7 mouse cellular contexts compared by ENCODE assay signal in genomic region chr12:71830607-71831257, GRCm38 (mm10). TPM values are rescaled to one million over a fixed set of nuclear protein-coding genes. Genes with fewer than 3 reads are reported as not detected.
DNase-seq lines count a peak whose midpoint lies in the region; ATAC-seq lines count a peak whose summit lies in the region.

Gene Daam1, plus strand, starts transcription at chr12:71831078.

- intact Hi-C loops in gastrocnemius, postnatal 36 days (cut with DNase I), result loop anchor here (2.0 to 5.0 kb wide), 3 partner anchors 62 to 217 kb away; no protein-coding TSS in a partner anchor
- intact Hi-C loops in left cerebral cortex, postnatal 25 days (cut with DNase I), result loop anchor here (1.0 to 5.0 kb wide), 4 partner anchors 52 to 218 kb away; no protein-coding TSS in a partner anchor

- H3K27ac ChIP-seq in intestine, embryonic 15.5 days, result peak within 1 kb of the TSS; percentile 94
- peak within 1 kb of the TSS; percentile 92 for H3K27ac ChIP-seq in midbrain, embryonic 10.5 days (replicated peaks)

- peak; percentile 95 for DNase-seq in adrenal gland, adult 2 months
- peak; percentile 92 for DNase-seq in embryo, embryonic 11.5 days (ENCODE audit: low read depth, low spot score)
- peak; percentile 82 to 90 for DNase-seq in gastrocnemius, postnatal 36 days
- peak; percentile 94 to 99 for DNase-seq in left cerebral cortex, postnatal 25 days (ENCODE audit: low spot score in 2 of 2)
- DNase-seq in midbrain, embryonic 10.5 days (ENCODE audit: low spot score), result peak; percentile 93
- DNase-seq in right cerebral cortex, postnatal 4 days, result peak; percentile 81

- H3K4me1 ChIP-seq in intestine, embryonic 15.5 days (replicated peaks), result peaks cover 10% of the 10 kb centered on the region; the same call in 1 of the 2 replicates
- H3K4me1 ChIP-seq in midbrain, embryonic 10.5 days, result peaks cover 49% of the 10 kb centered on the region

- H3K9ac ChIP-seq in intestine, embryonic 15.5 days, result peak within 1 kb of the TSS; percentile 82

- no peaks in the 10 kb centered on the region for H3K36me3 ChIP-seq in intestine, embryonic 15.5 days
- no peaks in the 10 kb centered on the region for H3K36me3 ChIP-seq in midbrain, embryonic 10.5 days

- WGBS in intestine, embryonic 15.5 days, result under 1% methylated on average over 35 of the region's 35 CpGs
- WGBS in midbrain, embryonic 10.5 days, result under 1% methylated on average over 35 of the region's 35 CpGs

- no peaks in the 10 kb centered on the region for H3K27me3 ChIP-seq in intestine, embryonic 15.5 days (replicated peaks)
- H3K27me3 ChIP-seq in midbrain, embryonic 10.5 days (ENCODE audit: low read depth, poor library complexity, severe bottlenecking), result peaks cover 26% of the 10 kb centered on the region

- peak within 1 kb of the TSS; percentile 92 for H3K4me2 ChIP-seq in intestine, embryonic 15.5 days (replicated peaks)

- no peaks in the 10 kb centered on the region for H3K9me3 ChIP-seq in intestine, embryonic 15.5 days
- H3K9me3 ChIP-seq in midbrain, embryonic 10.5 days (replicated peaks), result no peaks in the 10 kb centered on the region

- ATAC-seq in intestine, embryonic 15.5 days, result peak; percentile 99

- H3K4me3 ChIP-seq in intestine, embryonic 15.5 days (replicated peaks), result peak within 1 kb of the TSS; percentile 87
- H3K4me3 ChIP-seq in midbrain, embryonic 10.5 days, result peak within 1 kb of the TSS; percentile 89

RNA-seq across cellular contexts. Expression of gene Daam1, which starts in this region (rescaled TPM):
- 10 to 100 TPM; 21.0 to 22.3 TPM for total RNA-seq in adrenal gland, adult 2 months (2021)
- 1.7 and 2.3 TPM in 2 replicates for polyA plus RNA-seq in adrenal gland, adult 2 months (2012; rRNA removed)
- total RNA-seq in gastrocnemius, postnatal 36 days (2021), result 10 to 100 TPM in 1 of 2 experiments, 1 to 10 TPM in 1; 9.7 to 10.6 TPM
- polyA plus RNA-seq in intestine, embryonic 15.5 days (2015; fragmentation: Nextera tagmentation; extraction: Ambion mirVana), result 9.0 and 9.1 TPM in 2 replicates
- 10 to 100 TPM; 53.7 to 54.7 TPM for total RNA-seq in left cerebral cortex, postnatal 25 days (2021)
- polyA plus RNA-seq in midbrain, embryonic 10.5 days (2016; fragmentation: Nextera tagmentation; extraction: Ambion mirVana), result 9.3 and 10.1 TPM in 2 replicates

Comparison
In these comparisons a context has a peak if more than half of its experiments do, and no peak if none do; other contexts are left out.
1. Peak in every context shown above with its lines: DNase-seq, ATAC-seq, H3K4me3 ChIP-seq and H3K27ac ChIP-seq.